Mouse (Mus musculus) brain, embryonic 14.5 days (tissue): ENCODE measurements around the gene Klhl42.

ENCODE experiments used
- CTCF ChIP-seq: fragments of 200-500 bp; IDR thresholded peaks from 2 replicates; pipeline ENCODE4 v1.5.1; 2012; ENCODE audit warnings: inconsistent platforms, mild to moderate bottlenecking, moderate library complexity, borderline replicate concordance; ENCODE audit not compliant: insufficient read depth, insufficient read length; ENCODE audit errors: extremely low read depth
- POLR2A ChIP-seq: fragments of 200-500 bp; IDR thresholded peaks from 2 replicates; pipeline ENCODE4 v1.6.1; 2012; ENCODE audit warnings: mild to moderate bottlenecking, inconsistent platforms, borderline replicate concordance; ENCODE audit not compliant: poor library complexity, insufficient read depth, insufficient read length, severe bottlenecking; ENCODE audit errors: extremely low read depth

DNA sequence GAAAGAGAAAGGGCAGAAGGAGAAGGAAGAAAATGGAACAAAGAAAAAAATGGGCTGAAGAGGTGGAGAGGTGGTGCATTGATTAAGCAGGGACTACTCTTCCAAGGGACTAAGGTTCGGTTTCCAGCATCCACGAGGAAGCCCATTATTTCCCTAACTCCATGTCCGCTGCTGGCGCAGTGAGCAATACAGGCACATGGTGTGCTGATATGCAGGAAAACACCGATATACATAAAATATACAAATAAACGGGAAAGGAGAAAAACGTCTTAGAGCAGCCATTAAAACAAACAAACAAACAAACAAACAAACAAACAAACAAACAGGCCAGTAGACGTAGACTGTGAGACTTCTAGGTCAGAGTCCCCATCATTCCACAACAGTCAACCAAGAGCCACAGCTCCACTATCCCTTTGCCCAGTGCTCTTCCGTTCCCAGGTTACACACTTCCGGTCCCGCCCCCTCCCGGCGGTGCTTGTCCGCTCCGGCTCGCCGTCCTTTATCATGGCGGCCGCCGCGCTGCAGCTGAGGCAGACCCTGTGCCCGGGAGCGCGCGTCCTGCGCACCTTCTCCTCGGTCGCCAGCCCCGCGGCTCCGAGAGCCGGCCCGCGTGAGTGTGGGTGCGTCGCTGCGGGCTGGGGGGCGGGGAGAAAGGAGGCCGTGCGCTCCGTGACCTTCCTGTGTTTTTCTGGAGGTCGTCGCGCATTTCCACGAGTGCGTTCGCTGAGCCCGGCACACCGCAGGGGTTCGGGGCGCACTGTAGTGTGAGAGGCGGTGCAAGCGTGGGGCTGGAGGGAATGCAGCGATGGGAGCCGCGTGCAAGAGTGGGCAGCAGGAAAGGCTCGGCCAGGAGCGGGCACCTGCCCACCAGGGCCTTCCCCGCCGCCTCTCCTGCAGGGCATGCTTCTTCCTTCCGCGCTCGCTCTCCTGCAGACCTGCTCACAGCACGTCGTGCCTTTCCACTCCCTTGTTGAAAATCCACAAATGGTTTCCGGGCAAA is 48.6 kb upstream of the Klhl42 start, which contains the start of gene Mrps35:
- TF ChIP-seq POLR2A (peak; percentile 94), CTCF (no peak)
